Mouse (Mus musculus) kidney, adult 2 months (tissue): ENCODE measurements around the gene Vmn1r25. TPM values are rescaled to one million over a fixed set of nuclear protein-coding genes. Genes with fewer than 3 reads are reported as not detected.
"Not testable (repeated sequence)": the region's sequence is repeated elsewhere in the genome, so short reads cannot be mapped to it uniquely, and the experiment has no call there.

Experiments
- DNase-seq: peaks from one replicate; pipeline ENCODE4 v3.0.0; 2021
- H3K27ac ChIP-seq: fragments of 200-500 bp; 2 replicates; pipeline ENCODE4 v1.5.1; 2012; ENCODE audit warnings: low read depth, low read length, control low read depth, inconsistent platforms; ENCODE audit not compliant: insufficient read depth
- H3K27me3 ChIP-seq: fragments of 200-500 bp; replicated peaks from 2 replicates; pipeline ENCODE4 v1.6.1; 2012; ENCODE audit warnings: mild to moderate bottlenecking, moderate library complexity, low read length, inconsistent platforms; ENCODE audit not compliant: control insufficient read depth, insufficient read depth
- H3K36me3 ChIP-seq: fragments of 200-500 bp; 2 replicates; pipeline ENCODE4 v1.6.1; 2012; ENCODE audit warnings: mild to moderate bottlenecking, moderate library complexity, low read length, inconsistent platforms; ENCODE audit not compliant: control insufficient read depth, insufficient read depth
- H3K4me1 ChIP-seq: fragments of 200-500 bp; 2 replicates; pipeline ENCODE4 v1.6.1; 2011; ENCODE audit warnings: low read length; ENCODE audit not compliant: control insufficient read depth, insufficient read depth
- H3K4me3 ChIP-seq: fragments of 200-500 bp; 2 replicates; pipeline ENCODE4 v1.5.1; 2011; ENCODE audit warnings: mild to moderate bottlenecking, low read depth, low read length, control low read depth; ENCODE audit not compliant: insufficient read depth
- CTCF ChIP-seq: fragments of 200-500 bp; conservative IDR thresholded peaks from 2 replicates; pipeline ENCODE4 v1.5.1; 2011; ENCODE audit warnings: low read depth, mild to moderate bottlenecking, control low read depth, low read length, moderate library complexity, mixed read lengths; ENCODE audit not compliant: insufficient read depth, insufficient read length
- POLR2A ChIP-seq: fragments of 200-500 bp; IDR thresholded peaks from one replicate; pipeline ENCODE4 v1.6.1; 2011; ENCODE audit warnings: low read depth, low read length, control low read depth
- WGBS: fragments of 180-500 bp; shearing (Covaris S2); methylation state at CpG from one replicate; pipeline ENCODE4 v1.1.7; 2018; 5-methylcytosine and 5-hydroxymethylcytosine counted together
- polyA plus RNA-seq: library from polyadenylated mRNA; depleted of rRNA; stranded (reverse); fragments of >200 nt; gene quantifications from 2 replicates; pipeline ENCODE4 v1.2.3, GENCODE M21; 2012; rRNA removed

Vmn1r25 gene
- not detected in 2 replicates for polyA plus RNA-seq

DNA sequence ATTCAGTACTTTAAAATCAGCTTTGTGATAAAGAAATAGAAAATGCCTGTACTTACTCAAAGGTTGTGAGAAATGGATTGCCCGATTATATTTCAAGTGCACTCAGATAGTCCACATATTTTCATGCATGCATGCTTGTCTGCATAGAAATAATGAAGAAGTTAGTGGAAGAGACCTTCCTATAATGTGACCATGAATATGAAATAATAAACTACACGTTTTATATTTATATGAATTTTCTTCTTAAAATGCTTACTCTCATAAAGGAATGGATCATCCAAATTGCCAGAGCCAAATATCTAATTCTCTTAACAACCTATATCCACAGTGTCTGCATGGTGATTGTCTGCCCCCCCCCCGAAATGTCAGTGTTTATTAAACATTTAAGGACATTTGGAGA, at the start of gene Vmn1r25:
Gene Vmn1r25, minus strand, starts transcription at position 101 of the 400 bp plus-strand sequence.
- Histone ChIP-seq H3K27me3 (no peaks in the 10 kb centered on the region), H3K4me3 (no peak within 1 kb of the TSS), H3K4me1 (no peaks in the 10 kb centered on the region), H3K27ac (no peak within 1 kb of the TSS), H3K36me3 (no peaks in the 10 kb centered on the region)
- WGBS: 58% methylated on average over 3 of the region's 3 CpGs
- TF ChIP-seq CTCF: no peak
- TF ChIP-seq POLR2A: no peak
- no peak for DNase-seq

DNA sequence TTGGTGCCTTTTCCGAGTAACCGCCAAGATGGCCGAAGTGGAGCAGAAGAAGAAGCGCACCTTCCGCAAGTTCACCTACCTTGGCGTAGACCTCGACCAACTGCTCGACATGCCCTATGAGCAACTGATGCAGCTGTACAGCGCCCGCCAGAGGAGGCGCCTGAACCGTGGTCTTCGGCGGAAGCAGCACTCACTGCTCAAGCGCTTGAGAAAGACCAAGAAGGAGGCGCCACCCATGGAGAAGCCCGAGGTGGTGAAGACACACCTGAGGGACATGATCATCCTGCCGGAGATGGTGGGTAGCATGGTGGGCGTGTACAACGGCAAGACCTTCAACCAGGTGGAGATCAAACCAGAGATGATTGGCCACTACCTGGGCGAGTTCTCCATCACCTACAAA, 36.9 kb upstream of the Vmn1r25 start:
- H3K4me1 ChIP-seq, DNase-seq, H3K27me3 ChIP-seq, H3K27ac ChIP-seq, H3K36me3 ChIP-seq, H3K4me3 ChIP-seq: not testable (repeated sequence)
- 92% methylated on average over 21 of the region's 21 CpGs for WGBS

DNA sequence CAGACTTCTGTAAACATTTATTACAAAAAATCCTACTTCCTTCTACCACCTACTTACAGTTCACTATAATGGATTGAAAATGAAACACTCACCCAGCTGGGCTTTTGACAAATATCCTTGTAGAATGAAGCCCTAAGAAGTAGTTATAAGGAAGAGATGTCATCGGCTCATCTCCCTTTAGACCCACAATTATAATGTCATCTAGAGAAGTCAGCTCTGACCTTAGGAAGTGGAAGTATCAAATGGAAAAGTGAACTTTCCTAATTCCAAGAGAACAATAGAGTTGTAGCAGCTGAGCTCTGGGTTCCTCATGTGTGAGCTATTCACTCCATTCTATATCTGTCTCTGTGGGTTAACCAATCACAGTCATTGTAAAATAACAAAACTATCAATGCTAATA, 34.4 kb upstream of the Vmn1r25 start, which contains the start of gene Vmn1r26:
Gene Vmn1r26, minus strand, starts transcription at position 101 of the 400 bp plus-strand sequence.
- Histone ChIP-seq H3K27ac (no peak within 1 kb of the TSS), H3K4me1 (no peaks in the 10 kb centered on the region), H3K27me3 (no peaks in the 10 kb centered on the region), H3K36me3 (no peaks in the 10 kb centered on the region), H3K4me3 (no peak within 1 kb of the TSS)
- DNase-seq: no peak
- no peak for TF ChIP-seq POLR2A
- TF ChIP-seq CTCF: no peak
- 94% methylated on average over 1 of the region's 1 CpGs for WGBS

DNA sequence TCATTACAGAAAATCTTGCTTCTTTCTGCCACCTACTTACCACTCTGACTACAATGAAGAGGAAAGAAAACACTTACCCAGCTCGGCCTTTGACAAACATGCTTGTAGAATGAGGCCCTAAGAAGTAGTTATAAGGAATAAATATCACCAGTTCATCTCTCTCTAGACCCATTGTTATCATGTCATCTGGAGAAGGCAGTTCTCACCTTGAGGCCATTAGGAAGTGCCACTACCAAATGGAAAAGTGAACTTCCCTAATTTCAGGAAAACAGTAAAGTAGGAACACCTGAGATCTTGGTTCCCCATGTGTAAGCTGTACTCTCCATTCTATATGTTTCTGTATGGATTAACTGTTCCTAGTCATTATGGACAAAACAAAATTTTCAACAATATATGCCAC, 19.2 kb downstream of the Vmn1r25 start, which contains the start of gene Vmn1r24:
Gene Vmn1r24, minus strand, starts transcription at position 101 of the 400 bp plus-strand sequence.
- H3K4me3 ChIP-seq, H3K27ac ChIP-seq, DNase-seq, H3K27me3 ChIP-seq, H3K36me3 ChIP-seq, H3K4me1 ChIP-seq: not testable (repeated sequence)
- WGBS: 78% methylated on average over 1 of the region's 1 CpGs

Other genes with a start within 250 kb of the Vmn1r25 start
- gene Vopp1, start 155.7 kb downstream of the Vmn1r25 start, polyA plus RNA-seq: 6.6 and 9.1 TPM in 2 replicates
- not detected in 2 replicates for gene Vmn1r21, start 130.5 kb downstream of the Vmn1r25 start, polyA plus RNA-seq
- gene Vmn1r22, start 72.8 kb downstream of the Vmn1r25 start, polyA plus RNA-seq: not detected in 2 replicates
- gene Vmn1r23, start 54.0 kb downstream of the Vmn1r25 start, polyA plus RNA-seq: not detected in 2 replicates
- gene Vmn1r24, start 19.3 kb downstream of the Vmn1r25 start, polyA plus RNA-seq: not detected in 2 replicates
- gene Vmn1r26, start 34.3 kb upstream of the Vmn1r25 start, polyA plus RNA-seq: not detected in 2 replicates
- 0.08 and 0.09 TPM in 2 replicates for gene Vmn1r27, start 238.0 kb upstream of the Vmn1r25 start, polyA plus RNA-seq